Mouse (Mus musculus) testis, postnatal 10 days (tissue): Measurements from ENCODE around the gene Olfr1467.

Source experiments
- DNase-seq: peaks from one replicate; pipeline ENCODE4 v3.0.0; 2021; ENCODE audit warnings: low spot score

Gene Olfr1467

DNA sequence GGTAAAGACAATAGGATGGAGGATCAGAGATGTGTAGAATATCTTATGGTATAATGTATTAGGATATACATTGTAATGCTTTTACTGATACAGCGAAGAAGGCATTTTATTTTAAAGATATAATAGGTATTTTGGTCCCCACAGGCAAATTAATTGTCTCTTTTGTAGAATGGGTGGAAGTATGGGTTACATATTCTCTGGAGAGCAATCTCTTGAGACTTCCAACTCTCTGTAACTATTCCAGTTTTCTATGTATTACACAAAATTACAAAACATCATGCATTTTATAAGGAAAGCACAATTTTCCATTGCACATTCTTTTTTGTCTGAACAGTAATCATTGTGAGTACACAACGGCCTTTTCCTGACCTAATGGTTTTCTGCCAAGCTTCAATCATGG lies at the start of gene Olfr1467:
Olfr1467 (plus strand) TSS at position 301 of the 400 bp plus-strand sequence.
- no peak for DNase-seq

DNA sequence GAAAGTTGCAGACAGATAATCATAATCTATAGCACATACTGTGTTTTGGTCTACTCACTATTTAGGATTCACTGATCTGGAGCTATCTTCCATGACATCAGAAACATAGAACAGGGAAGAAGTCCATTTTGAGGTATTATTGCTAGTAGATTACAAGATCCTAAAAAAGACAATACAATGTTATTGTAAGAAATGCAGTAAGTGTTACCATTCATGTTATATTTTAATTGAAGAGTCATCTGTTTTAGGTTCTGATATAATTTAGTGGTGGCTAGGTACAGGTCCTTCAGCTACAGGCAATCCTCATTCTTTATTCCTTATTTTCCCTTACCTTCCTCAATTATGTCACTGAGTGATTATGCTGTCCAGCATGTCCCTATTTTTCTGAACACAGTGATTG lies 46.6 kb upstream of the Olfr1467 start, which contains the start of gene Olfr1465:
Olfr1465 (minus strand) TSS at position 101 of the 400 bp plus-strand sequence.
- DNase-seq = no peak

DNA sequence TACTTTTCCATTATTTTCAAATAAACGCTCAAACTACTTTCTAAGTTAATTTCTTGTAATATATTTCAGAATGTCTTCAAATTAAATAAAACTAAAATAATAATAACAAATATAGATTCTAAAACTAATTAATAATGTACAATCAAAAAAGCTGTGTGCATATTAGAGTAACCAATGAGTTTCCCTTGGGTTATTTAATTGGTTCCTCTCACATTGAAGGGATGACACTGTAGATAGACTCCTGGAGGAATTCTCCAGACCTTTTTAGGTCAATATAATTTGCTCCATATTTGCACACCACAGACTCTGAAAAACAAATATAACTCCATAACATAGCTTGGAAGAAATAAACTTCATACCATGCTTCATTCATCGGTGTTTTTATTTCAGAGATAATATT lies 23.5 kb upstream of the Olfr1467 start, which contains the start of gene Olfr1466:
Olfr1466 (plus strand) TSS at position 301 of the 400 bp plus-strand sequence.
- DNase-seq = no peak

DNA sequence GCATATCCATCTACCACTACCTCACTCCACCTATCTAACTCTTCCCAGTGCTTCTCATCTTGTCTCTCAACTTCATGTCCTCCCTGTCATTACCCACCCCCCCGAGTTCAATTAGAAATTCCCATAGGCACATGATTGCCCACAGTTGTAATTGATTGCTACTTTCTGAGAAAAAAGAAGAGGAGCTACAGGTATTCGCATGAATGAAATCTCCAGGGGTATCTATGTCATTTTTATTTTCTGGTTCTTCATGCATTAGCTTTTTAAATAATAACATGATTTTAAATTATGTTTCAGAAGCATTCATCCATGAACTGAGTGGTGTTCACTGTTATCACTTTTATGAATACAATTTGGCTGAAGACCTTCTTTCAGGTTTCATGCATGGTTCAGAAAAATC lies 45.5 kb downstream of the Olfr1467 start, which contains the start of gene Olfr1469:
Olfr1469 (plus strand) TSS at position 301 of the 400 bp plus-strand sequence.
- no peak for DNase-seq
